Mouse (Mus musculus) embryonic facial prominence, embryonic 12.5 days (tissue): Measurements from ENCODE around the gene Cfap61. TPM values are rescaled to one million over a fixed set of nuclear protein-coding genes. Genes with fewer than 3 reads are reported as not detected.

ENCODE experiments used
- ATAC-seq: fragments of 200-750 bp; cut with Nextera tagmentation; 2 replicates; pipeline ENCODE4 v1.8.0; 2017; ENCODE audit not compliant: insufficient number of reproducible peaks, insufficient read depth, low FRiP score, low TSS enrichment
- H3K27ac ChIP-seq: fragments of 300-500 bp; sonication (generic); 2 replicates; pipeline ENCODE4 v1.5.1; 2016; ENCODE audit warnings: mild to moderate bottlenecking
- H3K27me3 ChIP-seq: fragments of 300-500 bp; sonication (generic); 2 replicates; pipeline ENCODE4 v1.6.1; 2016; ENCODE audit warnings: mild to moderate bottlenecking, moderate library complexity
- H3K36me3 ChIP-seq: fragments of 300-500 bp; sonication (generic); 2 replicates; pipeline ENCODE4 v1.6.1; 2016; ENCODE audit warnings: mild to moderate bottlenecking
- H3K4me1 ChIP-seq: fragments of 300-500 bp; sonication (generic); 2 replicates; pipeline ENCODE4 v1.6.1; 2016
- H3K4me2 ChIP-seq: fragments of 300-500 bp; sonication (generic); replicated peaks from 2 replicates; pipeline ENCODE4 v1.6.1; 2016; ENCODE audit warnings: mild to moderate bottlenecking, moderate library complexity
- H3K4me3 ChIP-seq: fragments of 300-500 bp; sonication (generic); 2 replicates; pipeline ENCODE4 v1.5.1; 2016; ENCODE audit warnings: mild to moderate bottlenecking
- H3K9ac ChIP-seq: fragments of 300-500 bp; sonication (generic); 2 replicates; pipeline ENCODE4 v1.6.1; 2016; ENCODE audit warnings: mild to moderate bottlenecking, moderate library complexity
- H3K9me3 ChIP-seq: fragments of 300-500 bp; sonication (generic); 2 replicates; pipeline ENCODE4 v1.6.1; 2016; ENCODE audit warnings: mild to moderate bottlenecking, moderate library complexity
- WGBS: fragments of 180-500 bp; shearing (Covaris S2); methylation state at CpG from one replicate; pipeline ENCODE4 v1.1.7; 2016; 5-methylcytosine and 5-hydroxymethylcytosine counted together
- polyA plus RNA-seq: library from polyadenylated mRNA; unstranded; fragments of >200 nt; fragmentation: Nextera tagmentation; extraction: Ambion mirVana; gene quantifications from 2 replicates; pipeline ENCODE4 v1.2.1, GENCODE M21; 2016

Cfap61 gene
- polyA plus RNA-seq, 1 experiment from 2014 or later, result 0.69 TPM

GRCm38 (mm10) chr2:146044926-146045890, 110.6 kb downstream of the Cfap61 start:
- Histone ChIP-seq H3K36me3 (no peaks in the 10 kb centered on the region), H3K9me3 (no peaks in the 10 kb centered on the region), H3K9ac (no peak overlapping the region), H3K4me3 (no peak overlapping the region), H3K27ac (no peak overlapping the region), H3K4me2 (peak overlapping the region; percentile 32), H3K27me3 (no peaks in the 10 kb centered on the region), H3K4me1 (peaks cover 8% of the 10 kb centered on the region)
- 37% methylated on average over 24 of the region's 24 CpGs for WGBS
- ATAC-seq, result no peak

GRCm38 (mm10) chr2:146047691-146048090, 113.1 kb downstream of the Cfap61 start:
- Histone ChIP-seq H3K4me2 (no peak overlapping the region), H3K27ac (no peak overlapping the region), H3K27me3 (no peaks in the 10 kb centered on the region), H3K9me3 (no peaks in the 10 kb centered on the region), H3K36me3 (no peaks in the 10 kb centered on the region), H3K4me1 (peaks cover 8% of the 10 kb centered on the region), H3K4me3 (no peak overlapping the region), H3K9ac (no peak overlapping the region)
- no peak for ATAC-seq
- WGBS, result 80% methylated on average over 4 of the region's 4 CpGs

GRCm38 (mm10) chr2:146048221-146048829, 113.7 kb downstream of the Cfap61 start:
- no peaks in the 10 kb centered on the region for H3K27me3 ChIP-seq

GRCm38 (mm10) chr2:146049339-146049738, 114.8 kb downstream of the Cfap61 start:
- H3K9ac ChIP-seq, result no peak overlapping the region
- H3K4me3 ChIP-seq, result no peak overlapping the region
- peaks cover 8% of the 10 kb centered on the region for H3K4me1 ChIP-seq
- H3K27ac ChIP-seq, result no peak overlapping the region
- no peaks in the 10 kb centered on the region for H3K9me3 ChIP-seq
- WGBS, result 78% methylated on average over 5 of the region's 5 CpGs
- H3K36me3 ChIP-seq, result no peaks in the 10 kb centered on the region
- no peaks in the 10 kb centered on the region for H3K27me3 ChIP-seq
- ATAC-seq, result no peak
- no peak overlapping the region for H3K4me2 ChIP-seq

More at GRCm38 (mm10) chr2:146048221-146048829, 113.7 kb downstream of the Cfap61 start:
- Histone ChIP-seq H3K27ac (no peak overlapping the region), H3K36me3 (no peaks in the 10 kb centered on the region), H3K4me3 (no peak overlapping the region), H3K9ac (no peak overlapping the region), H3K4me1 (peaks cover 8% of the 10 kb centered on the region), H3K9me3 (no peaks in the 10 kb centered on the region), H3K4me2 (no peak overlapping the region)
- 78% methylated on average over 17 of the region's 17 CpGs for WGBS
- ATAC-seq, result no peak

- no peaks in the 10 kb centered on the region for H3K9me3 ChIP-seq
These were observed 115.5 kb downstream of the Cfap61 start for GRCm38 (mm10) chr2:146050069-146050468.

GRCm38 (mm10) chr2:146051334-146051733, 116.8 kb downstream of the Cfap61 start:
- Histone ChIP-seq H3K9me3 (no peaks in the 10 kb centered on the region), H3K27me3 (no peaks in the 10 kb centered on the region), H3K4me3 (no peak overlapping the region), H3K4me2 (no peak overlapping the region), H3K36me3 (no peaks in the 10 kb centered on the region), H3K9ac (no peak overlapping the region), H3K27ac (no peak overlapping the region), H3K4me1 (no peaks in the 10 kb centered on the region)
- 86% methylated on average over 4 of the region's 4 CpGs for WGBS
- ATAC-seq, result no peak

More at GRCm38 (mm10) chr2:146050069-146050468, 115.5 kb downstream of the Cfap61 start:
- H3K4me2 ChIP-seq, result no peak overlapping the region
- ATAC-seq, result no peak
- H3K9ac ChIP-seq, result no peak overlapping the region
- H3K27me3 ChIP-seq, result no peaks in the 10 kb centered on the region
- peaks cover 8% of the 10 kb centered on the region for H3K4me1 ChIP-seq
- H3K36me3 ChIP-seq, result no peaks in the 10 kb centered on the region
- H3K27ac ChIP-seq, result no peak overlapping the region
- 35% methylated on average over 3 of the region's 3 CpGs for WGBS
- H3K4me3 ChIP-seq, result no peak overlapping the region

- H3K9me3 ChIP-seq, result no peaks in the 10 kb centered on the region
- no peak for ATAC-seq
- no peaks in the 10 kb centered on the region for H3K36me3 ChIP-seq
These were observed 122.5 kb downstream of the Cfap61 start for GRCm38 (mm10) chr2:146057123-146057522.

GRCm38 (mm10) chr2:146058791-146059190, 124.2 kb downstream of the Cfap61 start:
- WGBS, result 35% methylated on average over 3 of the region's 3 CpGs
- Histone ChIP-seq H3K36me3 (no peaks in the 10 kb centered on the region), H3K4me2 (no peak overlapping the region), H3K27me3 (no peaks in the 10 kb centered on the region), H3K4me1 (0 out of 2 replicates have a peak, but pooled peaks cover 11% of the 10 kb centered on the region), H3K4me3 (no peak overlapping the region), H3K9ac (no peak overlapping the region), H3K9me3 (no peaks in the 10 kb centered on the region), H3K27ac (no peak overlapping the region)
- ATAC-seq, result no peak

More at GRCm38 (mm10) chr2:146057123-146057522, 122.5 kb downstream of the Cfap61 start:
- Histone ChIP-seq H3K27ac (no peak overlapping the region), H3K27me3 (no peaks in the 10 kb centered on the region), H3K4me1 (0 out of 2 replicates have a peak, but pooled peaks cover 3% of the 10 kb centered on the region), H3K9ac (no peak overlapping the region), H3K4me2 (no peak overlapping the region), H3K4me3 (no peak overlapping the region)
- WGBS, result 88% methylated on average over 4 of the region's 4 CpGs

- Histone ChIP-seq H3K4me3 (no peak overlapping the region), H3K27ac (no peak overlapping the region), H3K9me3 (no peaks in the 10 kb centered on the region), H3K9ac (no peak overlapping the region), H3K36me3 (no peaks in the 10 kb centered on the region), H3K4me1 (0 out of 2 replicates have a peak, but pooled peaks cover 12% of the 10 kb centered on the region), H3K4me2 (no peak overlapping the region), H3K27me3 (no peaks in the 10 kb centered on the region)
- ATAC-seq, result no peak
- WGBS, result 70% methylated on average over 16 of the region's 16 CpGs
These were observed 127.1 kb downstream of the Cfap61 start for GRCm38 (mm10) chr2:146061421-146062300.

GRCm38 (mm10) chr2:146062330-146063092, 127.9 kb downstream of the Cfap61 start:
- no peaks in the 10 kb centered on the region for H3K27me3 ChIP-seq
- peak overlapping the region; percentile 2; the same call in 1 of the 2 replicates for H3K4me2 ChIP-seq
- H3K27ac ChIP-seq, result no peak overlapping the region
- no peak overlapping the region for H3K4me3 ChIP-seq
- no peak for ATAC-seq
- H3K9me3 ChIP-seq, result no peaks in the 10 kb centered on the region
- H3K9ac ChIP-seq, result no peak overlapping the region
- no peaks in the 10 kb centered on the region for H3K36me3 ChIP-seq
- H3K4me1 ChIP-seq, result 0 out of 2 replicates have a peak, but pooled peaks cover 12% of the 10 kb centered on the region
- WGBS, result 19% methylated on average over 13 of the region's 13 CpGs
